Mouse (Mus musculus): ENCODE measurements at regions not wholly inside any gene's neighbourhood (a gene's known extent, or its start where the extent isn't known, plus 50 kb on each side); places are given as distances from the start of the nearest gene placed in this dataset.

GRCm38 (mm10) chr13:116410682-116411081, 101.2 kb upstream of the Isl1 start:
- no peak for DNase-seq
